Mouse (Mus musculus) ovary, adult 18-20 months (tissue): Measurements from ENCODE around the gene Pcbp2.

Experiments used
- DNase-seq: peaks from one replicate; pipeline ENCODE4 v3.0.0; 2022; ENCODE audit warnings: low spot score, mixed read lengths

Gene Pcbp2

GRCm38 (mm10) chr15:102470183-102470604, at the start of gene Pcbp2:
Gene Pcbp2 (plus strand): TSS chr15:102470539.
- DNase-seq: peak; percentile 97

- DNase-seq: no peak
Measured at GRCm38 (mm10) chr15:102420986-102421385, 49.4 kb upstream of the Pcbp2 start.

- no peak for DNase-seq
Measured at GRCm38 (mm10) chr15:102421437-102421836, 48.9 kb upstream of the Pcbp2 start.

- no peak for DNase-seq
Measured at GRCm38 (mm10) chr15:102423602-102424240, 46.6 kb upstream of the Pcbp2 start.

DNA sequence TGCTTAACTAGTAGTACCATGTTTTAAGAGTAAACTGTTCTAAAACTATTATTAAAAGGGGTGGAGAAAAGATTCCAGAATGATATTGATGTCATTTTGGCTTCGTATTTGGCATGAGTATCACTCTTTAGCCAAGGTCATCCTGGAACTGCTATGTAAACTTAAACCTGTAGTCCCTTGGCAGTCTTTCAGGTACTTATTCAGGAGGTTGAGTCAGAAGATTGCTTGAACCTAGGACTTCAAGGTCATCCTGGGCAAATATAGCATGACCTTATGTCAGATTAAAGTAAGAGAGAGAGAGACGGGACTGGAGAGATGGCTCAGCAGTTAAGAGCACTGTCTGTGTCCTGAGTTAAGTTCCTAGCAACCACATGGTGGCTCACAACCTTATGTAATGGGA, 45.7 kb upstream of the Pcbp2 start:
- DNase-seq: no peak

DNA sequence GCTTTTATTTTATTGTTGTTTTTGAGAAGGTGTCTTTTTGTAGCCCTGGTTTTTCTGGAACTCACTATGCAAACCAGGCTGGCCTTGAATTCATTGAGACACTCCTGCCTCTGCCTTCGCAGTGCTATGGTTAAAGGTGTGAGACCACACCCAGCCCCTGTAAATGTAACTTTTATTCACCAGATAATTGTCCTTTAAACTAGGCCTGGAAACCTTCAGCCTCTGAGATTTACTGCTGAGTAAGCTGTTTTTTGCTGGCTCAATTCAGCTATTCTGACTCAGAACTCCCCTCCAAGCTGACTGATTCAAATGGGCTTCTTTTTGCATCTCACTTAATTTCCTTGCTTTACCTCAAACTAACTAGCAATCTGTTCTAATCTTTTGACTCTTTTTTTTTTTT, 43.4 kb upstream of the Pcbp2 start:
- no peak for DNase-seq

GRCm38 (mm10) chr15:102432046-102432445, 38.3 kb upstream of the Pcbp2 start:
- DNase-seq: no peak

- DNase-seq: no peak
Measured at GRCm38 (mm10) chr15:102433173-102433572, 37.2 kb upstream of the Pcbp2 start.

DNA sequence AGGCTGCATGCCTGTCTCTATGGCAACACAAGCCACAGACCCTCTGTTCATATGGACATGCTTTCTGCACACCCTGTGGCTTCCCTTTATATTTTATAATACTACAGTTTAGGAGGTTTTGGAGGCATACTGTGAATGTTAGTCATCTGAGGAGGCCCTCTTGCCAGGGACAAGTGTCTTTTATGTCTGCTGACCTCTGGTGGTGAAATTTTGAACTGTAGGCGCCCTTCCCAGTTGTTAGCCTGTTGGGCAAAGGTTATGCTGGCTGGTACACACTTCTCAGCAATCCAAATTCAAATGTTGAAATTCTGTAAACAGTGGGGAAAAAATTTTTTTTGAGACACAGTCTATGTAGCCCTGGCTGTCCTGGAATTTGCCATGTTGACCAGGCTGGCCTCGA, 27.8 kb upstream of the Pcbp2 start:
- DNase-seq: peak; percentile 67

DNA sequence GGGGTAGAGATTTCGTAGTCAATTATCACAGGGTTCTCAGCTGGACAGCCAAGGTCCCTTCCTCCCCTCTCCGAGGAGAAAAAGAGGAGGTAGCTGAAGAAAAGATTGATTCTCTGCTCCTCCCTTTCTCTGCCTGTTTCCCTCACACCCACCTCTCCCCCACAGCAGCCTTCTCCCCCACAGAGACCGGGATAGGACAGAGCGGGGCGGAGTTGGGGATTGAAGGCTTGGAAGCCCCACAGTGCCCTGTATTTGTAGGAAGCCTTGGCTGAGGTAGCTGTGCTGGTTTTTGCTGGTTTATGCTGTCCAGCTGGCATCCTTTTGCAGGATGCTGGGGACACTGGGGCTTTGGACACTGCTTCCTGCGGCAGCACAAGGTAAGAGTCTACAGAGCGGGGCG, 25.2 kb upstream of the Pcbp2 start, which contains the start of gene Amhr2:
Gene Amhr2, plus strand, starts transcription at position 222 of the 400 bp plus-strand sequence.
- peak; percentile 72 for DNase-seq

DNA sequence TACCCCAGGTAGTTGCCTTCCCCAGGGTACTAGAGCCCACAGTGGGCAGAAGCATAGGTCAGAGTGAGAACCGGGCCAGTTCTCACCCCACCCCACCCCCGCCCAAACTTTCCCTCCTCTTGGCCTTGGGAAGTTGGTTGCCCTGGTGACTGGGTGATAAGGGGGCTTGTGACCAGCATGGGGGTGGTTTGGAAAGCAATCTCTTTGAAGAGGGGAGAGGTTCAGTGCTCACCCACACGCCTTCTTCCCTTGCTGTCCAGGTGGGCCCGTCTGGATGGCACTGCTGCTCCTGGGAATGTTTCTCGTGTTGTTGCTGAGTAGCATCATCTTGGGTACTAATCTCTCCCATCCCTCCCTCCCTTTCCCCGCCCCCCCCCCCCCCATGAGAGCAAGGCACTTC, 23.9 kb upstream of the Pcbp2 start:
- peak; percentile 74 for DNase-seq

- no peak for DNase-seq
Measured at GRCm38 (mm10) chr15:102449366-102449765, 21.0 kb upstream of the Pcbp2 start.

DNA sequence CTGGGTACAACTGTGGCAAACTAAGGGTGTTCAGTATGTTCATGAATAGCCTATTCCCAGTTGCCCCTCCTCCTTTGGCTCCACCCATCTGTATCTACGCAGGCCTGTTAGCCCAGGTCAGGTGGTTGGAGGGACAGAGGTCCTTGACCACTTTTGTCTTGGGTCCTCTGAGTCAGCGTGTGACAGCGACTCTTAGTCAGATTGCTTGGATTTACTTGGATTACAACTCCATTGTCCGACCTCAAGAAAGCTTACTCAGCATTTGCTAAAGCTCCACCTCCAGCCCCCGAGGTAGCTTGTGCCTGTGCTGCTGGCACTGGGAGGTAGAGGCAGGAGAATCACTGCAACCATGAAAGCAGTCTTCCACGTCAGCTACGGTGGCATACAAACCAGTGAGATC, 19.4 kb upstream of the Pcbp2 start:
- no peak for DNase-seq

GRCm38 (mm10) chr15:102451666-102452430, 18.5 kb upstream of the Pcbp2 start:
- DNase-seq: no peak

GRCm38 (mm10) chr15:102455993-102456392, 14.3 kb upstream of the Pcbp2 start:
- no peak for DNase-seq

DNA sequence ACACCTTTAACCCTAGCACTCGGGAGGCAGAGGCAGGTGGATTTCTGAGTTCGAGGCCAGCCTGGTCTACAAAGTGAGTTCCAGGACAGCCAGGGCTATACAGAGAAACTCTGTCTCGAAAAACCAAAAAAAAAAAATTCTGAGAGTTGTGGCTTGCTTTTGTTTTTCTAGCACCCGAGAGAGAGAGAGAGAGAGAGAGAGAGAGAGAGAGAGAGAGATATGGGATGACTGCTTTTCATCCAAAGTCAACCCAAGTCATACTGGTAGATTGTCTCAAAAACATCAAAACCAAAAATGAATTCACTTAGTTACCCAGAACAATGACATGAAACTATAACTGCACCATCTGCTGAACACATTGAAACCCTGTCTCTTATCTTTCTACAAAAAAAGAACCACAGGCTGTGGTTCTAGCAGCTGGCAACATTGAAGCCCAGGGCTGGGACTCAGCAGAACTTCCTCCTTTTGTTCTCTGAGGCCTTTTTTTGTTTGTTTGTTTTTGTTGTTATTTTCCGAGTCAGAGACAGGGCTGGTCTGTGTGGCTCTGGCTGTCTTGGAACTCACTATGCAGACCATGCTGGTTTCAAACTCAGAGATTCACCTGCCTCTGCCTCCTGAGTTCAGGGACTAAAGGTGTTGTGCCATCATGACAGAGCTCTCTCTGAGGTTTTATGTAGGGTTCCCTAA, 12.1 kb upstream of the Pcbp2 start:
- no peak for DNase-seq

GRCm38 (mm10) chr15:102458904-102459317, 11.4 kb upstream of the Pcbp2 start, which contains the start of gene Prr13:
Gene Prr13 (plus strand): TSS chr15:102459028.
- peak; percentile 89 for DNase-seq

GRCm38 (mm10) chr15:102459381-102459780, 11.0 kb upstream of the Pcbp2 start:
- DNase-seq: no peak

DNA sequence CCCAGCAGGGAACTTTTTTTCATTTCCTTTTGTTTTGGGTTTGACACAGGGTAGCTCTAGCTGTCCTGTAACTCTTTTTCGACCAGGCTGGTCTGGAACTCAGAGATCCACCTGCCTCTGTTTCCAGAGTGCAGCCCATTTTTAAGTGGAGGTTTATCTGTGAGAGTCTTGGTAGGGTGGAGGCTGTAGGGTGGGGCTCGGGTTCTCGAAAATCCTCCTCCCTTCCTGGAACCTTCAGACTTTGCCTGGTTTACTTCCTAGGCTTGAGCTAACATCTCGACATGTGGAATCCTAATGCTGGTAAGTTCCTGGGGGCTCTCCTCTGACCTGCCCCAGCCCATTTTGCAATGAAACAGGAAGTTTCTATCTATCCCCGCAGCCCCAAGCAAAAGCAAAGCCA, 10.5 kb upstream of the Pcbp2 start:
- DNase-seq: no peak

DNA sequence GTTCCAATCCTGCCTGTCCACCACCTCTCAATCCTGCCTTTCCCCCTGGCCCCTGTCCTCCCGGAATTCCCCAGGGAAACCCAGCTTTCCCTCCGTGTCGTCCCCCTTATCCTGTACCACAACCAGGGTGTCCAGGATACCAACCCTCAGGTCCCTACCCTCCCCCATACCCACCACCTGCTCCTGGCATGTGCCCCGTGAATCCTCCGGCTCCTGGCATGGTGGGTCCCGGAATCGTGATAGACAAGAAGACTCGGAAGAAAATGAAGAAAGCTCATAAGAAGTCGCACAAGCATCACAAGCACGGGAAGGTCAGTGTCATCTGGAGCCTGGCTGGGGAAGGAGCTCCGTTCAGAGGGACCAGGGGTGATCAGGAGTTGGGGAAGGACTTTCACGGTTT, 9.9 kb upstream of the Pcbp2 start:
- no peak for DNase-seq

GRCm38 (mm10) chr15:102460971-102461370, 9.4 kb upstream of the Pcbp2 start:
- no peak for DNase-seq

- DNase-seq: no peak
Measured at GRCm38 (mm10) chr15:102461430-102462075, 8.8 kb upstream of the Pcbp2 start.
